Mouse (Mus musculus) liver, embryonic 18 days (tissue): ENCODE measurements around the gene Olfr211. TPM values are rescaled to one million over a fixed set of nuclear protein-coding genes. Genes with fewer than 3 reads are reported as not detected.

Experiments
- polyA plus RNA-seq: library from polyadenylated mRNA; depleted of rRNA; stranded (reverse); fragments of >200 nt; gene quantifications from 2 replicates; pipeline ENCODE4 v1.2.3, GENCODE M21; 2012; rRNA removed

Olfr211 gene
- polyA plus RNA-seq, result not detected in 2 replicates

GRCm38 (mm10) chr6:116488791-116489190, at the start of gene Olfr211:
Gene Olfr211, plus strand, starts transcription at chr6:116489091.

GRCm38 (mm10) chr6:116460544-116461283, 28.2 kb upstream of the Olfr211 start, which contains the start of gene Alox5:
Gene Alox5, minus strand, starts transcription at chr6:116461178.

GRCm38 (mm10) chr6:116506302-116507003, 17.6 kb downstream of the Olfr211 start, which contains the start of gene Olfr212:
Gene Olfr212, plus strand, starts transcription at chr6:116506516.

DNA sequence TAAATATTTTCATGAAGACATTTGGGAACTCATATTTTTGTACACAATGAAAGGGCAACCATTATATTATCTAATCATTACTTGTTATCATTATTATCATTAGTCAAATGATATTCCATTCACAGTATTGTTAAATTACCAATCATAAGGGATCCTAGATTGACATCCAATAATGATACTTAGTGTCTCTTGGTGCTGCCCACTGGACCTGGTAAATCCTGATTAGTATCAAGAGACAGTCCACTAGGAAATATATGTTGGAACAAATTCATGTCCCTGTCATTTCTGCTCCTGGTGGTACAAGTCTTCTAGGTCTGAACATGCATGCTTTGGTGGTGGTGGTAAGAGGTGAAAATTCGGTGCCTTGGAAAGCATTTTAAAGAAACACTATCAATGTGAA, 49.3 kb downstream of the Olfr211 start, which contains the start of gene Olfr213:
TSS of gene Olfr213 (plus strand) at position 301 of the 400 bp plus-strand sequence.

Other genes starting within 250 kb of the Olfr211 start
- 5.4 and 6.7 TPM in 2 replicates for gene Zfand4, start 224.9 kb upstream of the Olfr211 start, polyA plus RNA-seq
- 51.5 and 57.2 TPM in 2 replicates for gene March8, start 151.1 kb upstream of the Olfr211 start, polyA plus RNA-seq
- 4.3 and 5.5 TPM in 2 replicates for gene Alox5, start 27.9 kb upstream of the Olfr211 start, polyA plus RNA-seq
- gene Olfr212, start 17.4 kb downstream of the Olfr211 start, polyA plus RNA-seq, result not detected in 2 replicates
- gene Olfr213, start 49.4 kb downstream of the Olfr211 start, polyA plus RNA-seq, result not detected in 2 replicates
- gene Gm5580, start 62.0 kb downstream of the Olfr211 start, polyA plus RNA-seq, result 0.03 and 0.04 TPM in 2 replicates
- gene Olfr214, start 65.1 kb downstream of the Olfr211 start, polyA plus RNA-seq, result not detected in 2 replicates
- gene Olfr215, start 95.1 kb downstream of the Olfr211 start, polyA plus RNA-seq, result not detected in 2 replicates
- 19.6 and 20.7 TPM in 2 replicates for gene Zfp422, start 139.9 kb downstream of the Olfr211 start, polyA plus RNA-seq
- 110 and 114 TPM in 2 replicates for gene Depp1, start 161.5 kb downstream of the Olfr211 start, polyA plus RNA-seq
- 3.0 and 3.4 TPM in 2 replicates for gene Rassf4, start 184.9 kb downstream of the Olfr211 start, polyA plus RNA-seq
- under 0.01 and 0.04 TPM in 2 replicates for gene Tmem72, start 227.8 kb downstream of the Olfr211 start, polyA plus RNA-seq